Mouse (Mus musculus) ovary, adult 18-20 months (tissue): ENCODE measurements at regions not wholly inside any gene's neighbourhood (a gene's known extent, or its start where the extent isn't known, plus 50 kb on each side); places are given as distances from the start of the nearest gene placed in this dataset.
"Not testable (repeated sequence)": the region's sequence is repeated elsewhere in the genome, so short reads cannot be mapped to it uniquely, and the experiment has no call there.

Source experiments
- DNase-seq: peaks from one replicate; pipeline ENCODE4 v3.0.0; 2022; ENCODE audit warnings: low spot score, mixed read lengths

DNA sequence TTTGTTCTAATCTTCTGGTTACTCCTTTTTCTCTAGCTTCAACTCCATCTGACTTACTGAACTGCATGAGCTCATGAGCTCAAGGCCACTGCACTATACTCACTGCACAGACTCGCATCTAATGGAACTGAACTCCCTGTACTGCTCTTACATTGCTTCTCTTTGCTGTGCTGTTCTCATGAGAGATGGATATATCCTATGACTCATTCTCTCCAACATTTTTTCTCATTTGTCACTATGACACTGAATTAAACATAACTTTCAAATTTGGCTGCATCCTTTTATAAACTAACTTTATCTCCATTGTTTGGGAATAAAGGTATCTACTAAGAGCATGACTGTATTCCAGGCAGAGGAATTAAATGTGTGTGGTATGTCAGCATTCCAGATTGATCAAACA is 806.2 kb downstream of the Rab28 start:
- DNase-seq = no peak

DNA sequence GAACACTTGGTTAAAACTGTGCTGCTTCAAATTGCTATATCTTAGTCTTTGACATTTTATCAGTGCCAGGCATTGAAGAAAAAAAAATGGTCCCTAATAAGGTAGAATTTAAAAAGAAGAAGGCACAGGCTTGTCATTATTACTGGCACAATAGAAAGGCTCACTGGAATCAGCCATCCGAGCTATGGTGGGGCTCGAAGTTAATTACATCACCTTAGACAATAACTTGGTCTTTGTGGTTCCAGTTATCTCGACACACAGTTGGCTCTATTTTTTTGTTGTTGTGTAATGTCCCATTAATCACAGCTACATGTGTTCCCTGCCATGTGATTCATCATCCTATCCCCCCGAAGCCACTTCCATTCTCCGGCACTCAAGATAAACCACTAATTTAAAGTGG is 825.1 kb downstream of the Rab28 start:
- DNase-seq = no peak

DNA sequence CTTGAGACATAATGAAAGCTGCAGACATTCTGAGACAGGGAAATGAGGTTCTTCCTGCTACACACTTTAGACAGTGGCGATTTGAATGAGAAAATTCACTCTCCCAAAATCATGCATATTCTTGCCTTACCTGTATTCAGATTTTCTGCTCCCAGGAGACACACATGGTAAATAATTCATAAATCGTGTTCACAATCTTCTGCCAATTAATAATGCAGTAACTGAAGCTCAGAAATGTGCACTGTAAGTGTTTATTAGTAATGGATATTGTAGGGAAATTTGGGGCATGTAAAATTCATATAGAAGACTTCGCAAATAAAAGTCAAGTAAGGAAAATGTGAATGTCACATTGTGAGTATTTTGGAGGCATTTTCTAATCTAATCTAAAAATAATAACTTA is 830.2 kb downstream of the Rab28 start:
- DNase-seq = no peak

DNA sequence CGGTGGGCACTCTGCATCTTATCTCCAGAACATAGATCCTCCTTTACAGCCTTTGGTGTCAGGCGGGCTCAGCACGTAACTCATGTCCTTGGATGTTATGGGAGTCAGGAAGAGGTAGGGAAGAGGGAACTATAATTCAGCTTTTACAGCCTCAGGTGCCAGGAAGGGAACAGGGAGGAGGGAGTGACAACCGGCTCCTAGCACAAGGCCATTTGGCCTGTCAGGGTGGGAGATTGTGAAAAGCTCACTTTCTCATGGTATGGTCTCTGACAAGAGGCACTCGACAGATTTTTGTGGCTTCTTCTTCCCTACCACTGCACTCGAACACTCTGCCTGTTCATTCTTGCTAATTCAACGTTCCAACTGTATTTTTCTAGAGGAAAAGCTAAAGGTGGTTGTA is 845.6 kb downstream of the Rab28 start:
- DNase-seq = not testable (repeated sequence)
